Mouse (Mus musculus) skeletal muscle tissue, adult 2 months (tissue): ENCODE measurements at regions not wholly inside any gene's neighbourhood (a gene's known extent, or its start where the extent isn't known, plus 50 kb on each side); places are given as distances from the start of the nearest gene placed in this dataset.
A peak's percentile ranks its signal among the peaks of the same experiment; 100 is the strongest.

Experiments used
- DNase-seq: peaks from one replicate; pipeline ENCODE4 v3.0.0-alpha.2; 2012; ENCODE audit warnings: low read depth, low spot score

DNA sequence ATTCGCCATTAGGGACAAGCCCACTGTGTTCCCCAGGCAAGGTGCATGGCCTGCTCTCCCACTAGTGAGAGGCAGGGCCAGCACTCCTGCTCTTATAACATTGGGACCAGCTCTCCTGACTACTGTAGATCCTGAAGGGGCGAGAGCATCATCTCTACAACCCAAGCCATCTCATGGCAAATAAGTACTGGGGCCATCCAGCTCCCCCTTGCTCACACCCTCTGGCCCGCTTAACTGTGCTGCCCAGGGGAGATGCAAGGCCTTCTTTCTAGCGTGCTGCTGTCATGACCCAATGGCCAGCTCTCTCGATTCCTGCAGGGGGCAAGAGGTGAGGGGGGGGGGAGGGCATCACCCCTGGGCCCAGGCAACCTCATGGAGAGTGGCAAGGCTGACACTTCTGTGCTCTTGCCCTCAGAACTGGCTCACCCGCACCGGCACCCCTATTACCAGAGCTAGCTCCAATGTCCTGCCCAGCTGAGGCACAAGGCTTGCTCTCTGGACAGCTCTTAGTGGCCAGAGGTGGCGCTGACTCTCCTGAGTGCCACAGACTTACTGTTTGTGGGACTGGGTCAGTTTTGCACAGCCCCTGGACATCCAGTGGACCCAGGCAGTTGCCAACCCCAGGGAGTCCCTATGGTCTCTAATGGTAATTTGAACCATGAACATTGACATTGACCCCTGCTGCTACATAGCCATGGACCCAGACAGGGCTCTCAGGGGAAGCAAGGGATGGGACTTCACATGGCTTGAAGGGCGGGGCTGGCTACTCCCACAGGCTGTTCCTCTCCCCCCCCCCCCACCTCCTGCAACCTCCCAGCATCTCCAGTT is 448.2 kb downstream of the Tdrd3 start:
- DNase-seq, result no peak

DNA sequence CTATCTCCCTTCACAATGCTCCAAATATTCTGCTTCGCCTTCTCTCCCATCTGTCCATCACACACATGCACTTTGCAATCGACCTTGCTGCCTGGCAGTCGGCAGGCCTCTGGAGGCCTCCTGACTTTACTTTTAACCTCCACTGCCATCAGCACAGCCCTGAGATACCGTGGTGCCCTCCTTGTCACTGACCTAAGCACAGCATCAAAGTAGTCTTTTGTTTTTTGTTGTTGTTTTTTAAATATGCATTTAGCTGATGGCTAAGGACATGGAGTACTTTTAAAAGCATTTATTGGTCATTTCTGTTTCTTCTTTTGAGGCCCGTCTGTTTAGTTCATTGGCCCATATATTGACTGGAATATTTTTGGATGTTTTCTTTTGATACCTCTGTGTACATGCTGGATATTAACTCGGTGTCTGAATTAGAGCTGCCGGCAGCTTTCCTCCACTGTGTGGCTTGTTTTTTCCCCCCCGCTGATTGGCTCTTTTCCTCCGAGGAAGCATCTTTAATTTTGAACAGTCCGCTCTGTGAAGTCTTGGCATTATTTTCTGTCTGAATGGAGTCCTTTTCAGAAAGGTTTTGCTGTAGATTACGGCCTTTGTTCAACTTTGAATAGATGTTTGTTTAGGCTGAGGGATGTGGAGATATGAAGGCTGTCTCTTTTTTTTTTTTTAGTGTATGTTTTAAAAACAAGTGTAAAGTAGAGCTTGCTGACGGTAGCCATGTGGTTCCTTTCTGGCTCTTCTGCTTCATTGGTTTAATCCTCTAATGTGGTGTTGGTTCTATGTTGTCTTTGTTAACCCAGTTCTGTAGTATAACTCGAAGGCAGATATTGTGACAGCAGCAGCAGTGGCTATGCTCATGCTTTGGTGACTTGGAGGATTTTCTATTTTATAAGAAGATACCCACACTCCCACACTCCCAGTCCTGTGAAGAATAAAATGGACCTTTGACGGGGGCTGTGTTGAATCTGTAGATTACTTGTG is 449.1 kb downstream of the Tdrd3 start:
- DNase-seq, result no peak

DNA sequence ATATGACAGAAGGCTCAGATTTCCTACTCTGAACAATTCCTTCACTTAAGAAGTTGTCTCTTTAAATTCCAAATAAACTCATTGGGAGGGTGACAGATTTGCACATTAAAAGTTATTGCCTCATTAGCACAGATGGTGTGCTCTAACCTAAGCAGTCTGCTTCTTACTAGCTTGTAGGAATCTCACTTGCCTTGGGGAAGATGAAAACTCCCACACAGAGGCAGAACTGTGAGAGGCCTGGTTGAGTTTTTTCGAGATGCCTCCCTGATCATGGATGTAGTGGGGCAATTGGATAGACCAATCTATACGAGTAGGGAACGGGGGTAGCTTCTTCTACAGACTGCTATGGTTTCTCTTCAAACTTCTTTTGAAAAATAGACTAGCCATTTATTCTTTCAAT is 485.3 kb downstream of the Tdrd3 start:
- no peak for DNase-seq

DNA sequence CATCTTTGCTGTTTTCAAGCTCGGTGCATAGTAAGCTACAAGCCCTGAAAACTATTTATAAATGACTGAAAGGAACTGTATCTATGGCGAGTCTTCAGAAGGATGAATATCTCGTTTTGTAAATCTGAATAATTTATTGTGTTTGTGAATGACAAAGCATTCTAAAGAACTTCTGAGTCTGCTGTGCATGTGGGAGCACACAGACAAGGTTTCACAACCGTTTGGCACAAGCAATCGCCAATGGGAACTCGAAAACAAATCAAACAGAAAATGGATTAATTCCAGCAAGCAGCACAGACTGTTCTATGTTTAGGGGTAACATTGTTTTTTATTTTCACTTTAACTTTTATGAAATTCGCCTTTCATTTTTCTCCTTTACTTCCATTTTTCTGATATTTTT is 486.0 kb downstream of the Tdrd3 start:
- DNase-seq, result peak; percentile 64
